Mouse (Mus musculus) liver, embryonic 16.5 days (tissue): Measurements from ENCODE around the gene Vps13d. TPM values are rescaled to one million over a fixed set of nuclear protein-coding genes. Genes with fewer than 3 reads are reported as not detected.

Source experiments
- ATAC-seq: fragments of 200-750 bp; cut with Nextera tagmentation; 2 replicates; pipeline ENCODE4 v1.8.0; 2017; ENCODE audit warnings: low read depth, mild to moderate bottlenecking, moderate number of reproducible peaks, moderate library complexity
- H3K27ac ChIP-seq: fragments of 300-500 bp; sonication (generic); 2 replicates; pipeline ENCODE4 v1.5.1; 2014; ENCODE audit warnings: mild to moderate bottlenecking, low read length
- H3K27me3 ChIP-seq: fragments of 300-500 bp; sonication (generic); 2 replicates; pipeline ENCODE4 v1.6.1; 2014; ENCODE audit warnings: low read depth, low read length, mixed read lengths; ENCODE audit not compliant: control insufficient read depth, insufficient read depth
- H3K36me3 ChIP-seq: fragments of 300-500 bp; sonication (generic); 2 replicates; pipeline ENCODE4 v1.6.1; 2014; ENCODE audit warnings: mild to moderate bottlenecking; ENCODE audit not compliant: control insufficient read depth, insufficient read depth
- H3K4me1 ChIP-seq: fragments of 300-500 bp; sonication (generic); 2 replicates; pipeline ENCODE4 v1.6.1; 2014; ENCODE audit warnings: low read depth, low read length, mixed read lengths; ENCODE audit not compliant: control insufficient read depth
- H3K4me2 ChIP-seq: fragments of 300-500 bp; sonication (generic); 2 replicates; pipeline ENCODE4 v1.6.1; 2014; ENCODE audit warnings: low read depth, low read length, mixed read lengths
- H3K4me3 ChIP-seq: fragments of 300-500 bp; sonication (generic); 2 replicates; pipeline ENCODE4 v1.5.1; 2014; ENCODE audit warnings: low read depth, mild to moderate bottlenecking, low read length
- H3K9ac ChIP-seq: fragments of 300-500 bp; sonication (generic); 2 replicates; pipeline ENCODE4 v1.6.1; 2014; ENCODE audit warnings: low read depth, low read length
- H3K9me3 ChIP-seq: fragments of 300-500 bp; sonication (generic); replicated peaks from 2 replicates; pipeline ENCODE4 v1.6.1; 2016; ENCODE audit warnings: low read length; ENCODE audit not compliant: control insufficient read depth
- WGBS: fragments of 180-500 bp; shearing (Covaris S2); extraction: QIAGEN DNeasy Blood & Tissue Kit; methylation state at CpG from one replicate; pipeline ENCODE4 v1.1.7; 2014; ENCODE audit not compliant: insufficient replicate concordance; 5-methylcytosine and 5-hydroxymethylcytosine counted together
- polyA plus RNA-seq: library from polyadenylated mRNA; unstranded; fragments of >200 nt; fragmentation: Nextera tagmentation; extraction: Ambion mirVana; gene quantifications from 2 replicates; pipeline ENCODE4 v1.2.1, GENCODE M21; 2015

The Vps13d gene
- polyA plus RNA-seq, 1 experiment from 2014 or later = 3.7 TPM

DNA sequence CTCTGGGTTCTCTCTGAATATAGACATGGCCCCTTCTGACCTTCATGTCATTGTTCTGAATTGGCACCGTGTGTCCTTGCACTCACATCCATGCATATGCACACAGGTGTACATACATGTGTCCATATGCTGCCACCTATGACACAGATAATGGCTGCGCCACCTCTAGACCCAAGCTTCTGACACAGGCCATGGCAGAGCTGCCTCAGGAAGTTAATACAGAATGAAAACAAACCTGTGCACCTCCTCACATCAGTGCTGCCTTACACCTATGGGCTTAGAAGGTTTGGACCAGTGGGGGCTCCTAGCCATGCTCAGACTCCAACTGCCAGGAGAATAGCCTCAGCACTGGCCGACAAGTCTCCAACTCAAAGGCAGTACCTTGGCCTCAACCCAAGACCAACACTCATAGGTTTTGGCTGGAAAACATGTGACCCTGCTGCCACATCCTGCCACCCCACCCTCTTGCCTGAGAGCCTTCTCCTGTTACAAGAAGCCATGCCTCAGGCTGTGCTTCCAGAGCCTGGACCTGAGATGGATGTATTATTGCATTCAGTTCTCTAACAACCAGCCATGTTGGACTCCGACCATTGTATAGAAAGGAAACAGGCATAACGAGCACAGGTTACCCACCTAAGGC lies 34.8 kb upstream of the Vps13d start:
- H3K27ac ChIP-seq = no peak overlapping the region
- 61% methylated on average over 5 of the region's 5 CpGs for WGBS
- H3K27me3 ChIP-seq = no peaks in the 10 kb centered on the region
- peaks cover 6% of the 10 kb centered on the region for H3K4me1 ChIP-seq
- ATAC-seq = no peak
- H3K4me3 ChIP-seq = no peak overlapping the region
- H3K9me3 ChIP-seq = no peaks in the 10 kb centered on the region
- no peaks in the 10 kb centered on the region for H3K36me3 ChIP-seq
- H3K9ac ChIP-seq = no peak overlapping the region
- H3K4me2 ChIP-seq = no peak overlapping the region

GRCm38 (mm10) chr4:145229051-145229450 lies 34.2 kb upstream of the Vps13d start:
- no peak for ATAC-seq
- H3K9ac ChIP-seq = no peak overlapping the region
- no peak overlapping the region for H3K4me3 ChIP-seq
- no peak overlapping the region for H3K27ac ChIP-seq
- no peaks in the 10 kb centered on the region for H3K36me3 ChIP-seq
- H3K4me2 ChIP-seq = no peak overlapping the region
- H3K4me1 ChIP-seq = peaks cover 6% of the 10 kb centered on the region
- no peaks in the 10 kb centered on the region for H3K9me3 ChIP-seq
- H3K27me3 ChIP-seq = no peaks in the 10 kb centered on the region
- 49% methylated on average over 6 of the region's 6 CpGs for whole genome bisulfite sequencing

DNA sequence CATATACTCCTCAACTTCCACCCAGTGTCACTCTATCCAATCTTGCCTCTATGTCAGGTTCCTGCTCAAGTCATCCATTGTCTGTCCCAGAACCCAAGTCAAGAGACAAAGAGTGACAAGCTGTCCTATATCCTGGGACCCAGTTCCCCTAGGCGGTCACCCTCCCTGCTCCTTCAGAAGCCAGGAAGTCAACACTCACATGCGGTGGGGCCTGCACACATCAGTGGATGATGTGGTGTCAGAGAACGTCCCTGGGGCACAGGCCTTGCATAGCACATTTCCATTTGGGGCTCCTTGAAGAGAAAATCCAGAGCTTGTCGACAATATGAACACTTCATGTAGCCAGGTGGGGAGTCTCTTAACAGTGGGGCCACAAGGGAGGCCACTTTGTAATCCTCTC lies 29.8 kb upstream of the Vps13d start:
- WGBS = 83% methylated on average over 4 of the region's 4 CpGs
- Histone ChIP-seq H3K4me2 (no peak overlapping the region), H3K27me3 (no peaks in the 10 kb centered on the region), H3K9me3 (no peaks in the 10 kb centered on the region), H3K4me1 (peaks cover 23% of the 10 kb centered on the region), H3K27ac (no peak overlapping the region), H3K4me3 (no peak overlapping the region), H3K9ac (no peak overlapping the region), H3K36me3 (no peaks in the 10 kb centered on the region)
- no peak for ATAC-seq

GRCm38 (mm10) chr4:145222064-145222463 lies 27.3 kb upstream of the Vps13d start:
- Histone ChIP-seq H3K9me3 (no peaks in the 10 kb centered on the region), H3K27ac (peak overlapping the region; percentile 54; the same call in 1 of the 2 replicates), H3K4me3 (no peak overlapping the region), H3K27me3 (no peaks in the 10 kb centered on the region), H3K9ac (0 out of 2 replicates have a peak overlapping the region, but pooled peaks have one; percentile 32), H3K4me1 (peaks cover 26% of the 10 kb centered on the region), H3K36me3 (no peaks in the 10 kb centered on the region), H3K4me2 (no peak overlapping the region)
- ATAC-seq = peak; percentile 85
- WGBS = 22% methylated on average over 8 of the region's 8 CpGs

DNA sequence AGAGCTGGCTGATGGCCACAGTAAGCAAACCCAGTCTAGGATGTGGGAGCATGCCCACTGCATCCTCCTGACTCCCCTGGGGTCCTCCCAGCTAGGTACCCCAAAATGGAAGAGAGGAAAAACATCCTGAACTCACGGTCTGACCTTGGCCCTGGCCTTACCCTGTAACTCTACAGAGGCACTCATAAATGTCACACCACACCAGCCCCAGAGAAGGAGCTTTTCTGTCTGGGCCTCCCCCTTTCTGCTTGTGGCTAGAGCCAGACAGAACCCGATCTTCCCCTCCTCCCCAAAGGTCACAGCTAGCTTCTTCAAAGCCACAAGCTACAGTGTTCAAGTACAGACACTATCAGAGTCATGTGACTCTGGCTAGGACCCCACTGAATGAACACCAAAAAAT lies 26.6 kb upstream of the Vps13d start:
- peaks cover 26% of the 10 kb centered on the region for H3K4me1 ChIP-seq
- 55% methylated on average over 2 of the region's 2 CpGs for WGBS
- 0 out of 2 replicates have a peak overlapping the region, but pooled peaks have one; percentile 4 for H3K9ac ChIP-seq
- H3K4me3 ChIP-seq = no peak overlapping the region
- no peak overlapping the region for H3K4me2 ChIP-seq
- H3K9me3 ChIP-seq = no peaks in the 10 kb centered on the region
- ATAC-seq = no peak
- H3K27ac ChIP-seq = peak overlapping the region; percentile 34; the same call in 1 of the 2 replicates
- H3K27me3 ChIP-seq = no peaks in the 10 kb centered on the region
- H3K36me3 ChIP-seq = no peaks in the 10 kb centered on the region

DNA sequence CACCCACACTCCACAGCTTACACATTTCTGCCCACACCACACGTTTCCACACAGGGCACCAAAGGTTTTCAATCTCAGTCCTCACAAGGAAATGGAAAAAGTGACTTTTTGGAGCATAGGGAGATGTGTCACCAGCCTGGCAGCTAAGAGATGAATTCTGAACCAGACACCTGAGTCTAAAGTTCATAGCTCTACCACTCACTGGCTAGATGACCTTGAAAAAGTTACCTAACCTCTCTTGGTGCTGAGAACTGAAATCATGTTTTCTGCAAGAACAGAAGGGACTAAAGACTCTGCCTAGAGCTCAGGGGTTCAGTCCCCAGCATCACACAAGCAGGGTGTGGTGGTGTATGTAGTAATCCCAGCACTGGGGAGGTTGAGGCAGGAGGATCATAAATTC lies 25.2 kb upstream of the Vps13d start:
- WGBS = 59% methylated on average over 1 of the region's 1 CpGs
- Histone ChIP-seq H3K27ac (peak overlapping the region; percentile 73), H3K9me3 (no peaks in the 10 kb centered on the region), H3K4me2 (no peak overlapping the region), H3K36me3 (no peaks in the 10 kb centered on the region), H3K27me3 (no peaks in the 10 kb centered on the region), H3K9ac (no peak overlapping the region), H3K4me3 (no peak overlapping the region), H3K4me1 (peaks cover 26% of the 10 kb centered on the region)
- no peak for ATAC-seq

DNA sequence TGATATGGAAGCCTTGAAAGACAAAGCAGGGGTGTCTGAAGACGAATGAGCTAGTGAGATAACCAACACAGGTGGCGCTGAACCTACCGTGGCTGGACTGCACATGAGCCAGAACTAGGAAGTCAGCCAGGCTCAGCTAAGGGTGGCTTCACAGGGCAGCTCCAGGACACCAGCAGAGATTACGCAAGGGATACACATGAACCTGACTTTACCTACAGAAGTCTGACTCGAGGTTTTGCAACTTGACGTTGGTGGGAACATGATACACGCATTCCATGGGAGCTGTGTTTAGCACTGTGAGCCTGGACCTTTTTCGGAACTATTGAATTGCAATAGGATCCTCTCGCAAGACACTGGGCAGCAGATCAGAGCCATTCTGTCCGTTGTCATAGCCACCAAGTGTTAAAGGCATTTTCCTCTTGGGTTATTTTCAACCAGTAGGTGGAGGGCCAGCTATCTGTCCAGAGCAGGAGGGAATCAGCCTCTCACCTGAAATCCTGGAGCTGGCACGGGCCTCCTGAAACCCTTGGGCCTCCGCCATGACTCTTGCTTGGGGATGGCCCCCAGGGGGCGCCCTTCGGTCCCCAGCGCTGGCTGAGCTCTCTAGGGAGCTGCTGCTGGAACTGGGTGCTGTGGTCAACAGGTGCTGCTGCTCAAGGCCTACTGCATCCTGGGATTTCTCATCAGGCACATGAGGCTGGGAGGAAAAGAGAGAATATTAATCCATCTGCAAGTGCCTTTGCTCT lies 24.6 kb upstream of the Vps13d start:
- H3K27ac ChIP-seq = peak overlapping the region; percentile 73
- WGBS = 45% methylated on average over 15 of the region's 15 CpGs

DNA sequence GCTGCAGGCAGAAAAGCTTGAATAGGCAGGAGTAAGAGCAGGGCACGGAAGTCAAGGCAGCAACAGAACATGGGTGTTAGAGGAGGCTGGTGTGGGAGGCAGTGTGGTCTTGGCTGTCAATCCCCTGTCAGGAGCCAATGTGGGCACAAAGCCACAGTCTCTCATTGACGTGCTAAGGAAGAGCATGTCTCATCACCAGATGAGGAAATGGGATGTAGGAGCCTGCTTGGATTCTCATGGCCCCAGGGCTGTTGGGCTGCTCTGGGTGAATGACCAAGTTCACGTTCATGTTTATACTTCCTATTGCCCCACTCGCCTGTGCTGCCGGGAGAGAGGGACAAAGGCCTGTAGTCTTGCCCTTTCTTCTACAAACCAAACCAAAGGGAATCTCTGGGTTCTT lies 23.0 kb upstream of the Vps13d start:
- peaks cover 26% of the 10 kb centered on the region for H3K4me1 ChIP-seq
- H3K27me3 ChIP-seq = no peaks in the 10 kb centered on the region
- no peak overlapping the region for H3K4me2 ChIP-seq
- ATAC-seq = no peak
- H3K27ac ChIP-seq = no peak overlapping the region
- H3K9ac ChIP-seq = no peak overlapping the region
- WGBS = 61% methylated on average over 5 of the region's 5 CpGs
- H3K9me3 ChIP-seq = no peaks in the 10 kb centered on the region
- H3K4me3 ChIP-seq = no peak overlapping the region
- H3K36me3 ChIP-seq = no peaks in the 10 kb centered on the region; the same call in 1 of the 2 replicates

More for the DNA sequence above, 24.6 kb upstream of the Vps13d start:
- no peaks in the 10 kb centered on the region; the same call in 1 of the 2 replicates for H3K36me3 ChIP-seq
- no peak overlapping the region for H3K9ac ChIP-seq
- H3K4me3 ChIP-seq = no peak overlapping the region
- H3K4me1 ChIP-seq = peaks cover 26% of the 10 kb centered on the region
- H3K27me3 ChIP-seq = no peaks in the 10 kb centered on the region
- peak; percentile 67 for ATAC-seq
- no peaks in the 10 kb centered on the region for H3K9me3 ChIP-seq
- H3K4me2 ChIP-seq = no peak overlapping the region

DNA sequence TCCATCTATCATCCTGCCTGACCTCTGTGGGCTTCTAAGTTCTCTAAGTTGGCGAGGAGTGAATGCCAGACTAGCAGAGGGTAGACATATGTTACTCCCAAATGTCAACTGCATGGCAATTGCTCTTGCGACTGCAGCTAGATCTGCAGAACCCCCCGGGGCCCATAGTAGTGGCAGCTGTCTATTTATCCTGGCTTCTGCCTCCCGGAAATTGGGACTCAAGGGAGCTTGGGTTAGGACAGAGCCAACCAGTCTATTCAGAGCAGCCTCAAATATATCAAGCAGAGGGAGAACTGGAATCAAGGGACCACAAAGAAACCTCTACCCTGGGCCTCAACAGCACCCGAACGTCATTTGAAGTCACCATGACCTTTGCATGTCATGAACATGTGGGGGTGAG lies 22.2 kb upstream of the Vps13d start:
- Histone ChIP-seq H3K27ac (no peak overlapping the region), H3K4me3 (no peak overlapping the region), H3K4me1 (peaks cover 20% of the 10 kb centered on the region), H3K9ac (no peak overlapping the region), H3K4me2 (no peak overlapping the region), H3K9me3 (no peaks in the 10 kb centered on the region), H3K36me3 (no peaks in the 10 kb centered on the region; the same call in 1 of the 2 replicates), H3K27me3 (no peaks in the 10 kb centered on the region)
- 66% methylated on average over 6 of the region's 6 CpGs for WGBS
- ATAC-seq = no peak
